Mouse (Mus musculus) ES-Bruce4 (cell line): ENCODE measurements at regions not wholly inside any gene's neighbourhood (a gene's known extent, or its start where the extent isn't known, plus 50 kb on each side); places are given as distances from the start of the nearest gene placed in this dataset.

Experiments used
- CTCF ChIP-seq: IDR thresholded peaks from one replicate; pipeline ENCODE4 v1.8.1; 2011; ENCODE audit warnings: low read depth, low read length
- EP300 ChIP-seq: IDR thresholded peaks from 2 replicates; pipeline ENCODE4 v1.6.1; 2011; ENCODE audit warnings: low read depth, low read length; ENCODE audit not compliant: insufficient read depth
- POLR2A ChIP-seq: IDR thresholded peaks from one replicate; pipeline ENCODE4 v1.8.1; 2011; ENCODE audit warnings: low read length; ENCODE audit not compliant: insufficient read depth

- no peak for TF ChIP-seq CTCF
- TF ChIP-seq POLR2A = no peak
- no peak for TF ChIP-seq EP300
These were observed 193.8 kb upstream of the Fbxl7 start for GRCm38 (mm10) chr15:27089155-27089554.
